Mouse (Mus musculus) CH12.LX (cell line): ENCODE measurements at regions not wholly inside any gene's neighbourhood (a gene's known extent, or its start where the extent isn't known, plus 50 kb on each side); places are given as distances from the start of the nearest gene placed in this dataset.

ENCODE experiments used
- CTCF ChIP-seq, 2 experiments: IDR thresholded peaks in 1 of 2; conservative IDR thresholded peaks in 1 of 2; 2 replicates each; pipeline ENCODE4 v1.5.1; 2011 to 2012; ENCODE audit warnings: low read depth in 2 of 2, low read length in 2 of 2, improper control_type of control experiment in 1 of 2, inconsistent platforms in 1 of 2, mild to moderate bottlenecking in 1 of 2, moderate library complexity in 1 of 2
- EP300 ChIP-seq: IDR thresholded peaks from 2 replicates; pipeline ENCODE4 v1.6.1; 2011; ENCODE audit warnings: low read length, improper control_type of control experiment
- POLR2A ChIP-seq: IDR thresholded peaks from 2 replicates; pipeline ENCODE4 v1.6.1; 2011; ENCODE audit warnings: low read depth, mild to moderate bottlenecking, improper control_type of control experiment, low read length
- USF1 ChIP-seq: IDR thresholded peaks from 2 replicates; pipeline ENCODE4 v1.6.1; 2014; ENCODE audit warnings: low read depth, mild to moderate bottlenecking, inconsistent platforms, low read length, improper control_type of control experiment
- ZC3H11A ChIP-seq: IDR thresholded peaks from 2 replicates; pipeline ENCODE4 v1.6.1; 2012; ENCODE audit warnings: low read depth, mild to moderate bottlenecking, inconsistent platforms, low read length, improper control_type of control experiment

DNA sequence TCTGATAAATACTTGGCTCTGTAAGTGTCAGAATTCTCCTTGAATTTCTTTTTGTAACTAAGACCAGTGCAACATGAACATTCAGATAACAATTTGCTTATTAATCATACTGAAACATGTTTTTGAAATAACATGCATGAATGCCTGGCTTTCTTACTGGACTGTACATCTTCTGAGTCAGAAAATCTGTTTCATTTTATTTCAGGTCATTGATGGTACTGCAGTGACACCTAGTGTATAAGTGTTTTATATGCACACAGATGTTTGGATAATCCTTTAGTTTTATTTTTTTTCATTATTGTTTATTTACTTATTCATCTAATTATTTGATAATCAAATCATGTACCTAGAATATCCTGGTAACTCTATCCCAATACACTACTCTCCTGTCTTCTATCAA lies 983.6 kb upstream of the Cdh20 start:
- TF ChIP-seq POLR2A, result no peak
- no peak for TF ChIP-seq USF1
- no peak for TF ChIP-seq CTCF (conservative IDR thresholded peaks at IDR 0.05 in 1 of 2, IDR thresholded peaks at IDR 0.05 in 1 of 2; ENCODE audit: low read depth in 2 of 2, low read length in 2 of 2)
- TF ChIP-seq ZC3H11A, result no peak
- no peak for TF ChIP-seq EP300
